Mouse (Mus musculus): ENCODE measurements around the gene Ift46.

The Ift46 gene

GRCm38 (mm10) chr9:44767101-44768028, at the start of gene Ift46, which contains the start of gene Arcn1:
Gene Ift46 (plus strand): TSS chr9:44767908.
Gene Arcn1 (minus strand): TSS chr9:44767845.
- DNase-seq (ENCODE audit: low read depth, low spot score) = peak; percentile 82

GRCm38 (mm10) chr9:44718937-44719631, 48.6 kb upstream of the Ift46 start:
- no peak for DNase-seq (ENCODE audit: low read depth, low spot score)

- no peak for DNase-seq (ENCODE audit: low read depth, low spot score)
Observed at GRCm38 (mm10) chr9:44719632-44720357, 47.9 kb upstream of the Ift46 start.

- no peak for DNase-seq (ENCODE audit: low read depth, low spot score)
Observed at GRCm38 (mm10) chr9:44720358-44721153, 47.2 kb upstream of the Ift46 start.

GRCm38 (mm10) chr9:44721154-44721876, 46.4 kb upstream of the Ift46 start:
- peak; percentile 62 for DNase-seq (ENCODE audit: low read depth, low spot score)

GRCm38 (mm10) chr9:44721877-44722186, 45.9 kb upstream of the Ift46 start:
- DNase-seq (ENCODE audit: low read depth, low spot score) = no peak

GRCm38 (mm10) chr9:44722575-44722974, 45.1 kb upstream of the Ift46 start:
- no peak for DNase-seq (ENCODE audit: low read depth, low spot score)

- no peak for DNase-seq (ENCODE audit: low read depth, low spot score)
Observed at GRCm38 (mm10) chr9:44723008-44723407, 44.7 kb upstream of the Ift46 start.

GRCm38 (mm10) chr9:44723521-44724041, 44.1 kb upstream of the Ift46 start:
- DNase-seq (ENCODE audit: low read depth, low spot score) = no peak

- DNase-seq (ENCODE audit: low read depth, low spot score) = no peak
Observed at GRCm38 (mm10) chr9:44724223-44724622, 43.5 kb upstream of the Ift46 start.

GRCm38 (mm10) chr9:44724665-44725064, 43.0 kb upstream of the Ift46 start:
- no peak for DNase-seq (ENCODE audit: low read depth, low spot score)

- no peak for DNase-seq (ENCODE audit: low read depth, low spot score)
Observed at GRCm38 (mm10) chr9:44726431-44727146, 41.1 kb upstream of the Ift46 start.

GRCm38 (mm10) chr9:44727441-44727840, 40.3 kb upstream of the Ift46 start:
- DNase-seq (ENCODE audit: low read depth, low spot score) = no peak

- no peak for DNase-seq (ENCODE audit: low read depth, low spot score)
Observed at GRCm38 (mm10) chr9:44732130-44732549, 35.6 kb upstream of the Ift46 start.

GRCm38 (mm10) chr9:44732921-44733530, 34.7 kb upstream of the Ift46 start:
- DNase-seq (ENCODE audit: low read depth, low spot score) = no peak

- no peak for DNase-seq (ENCODE audit: low read depth, low spot score)
Observed at GRCm38 (mm10) chr9:44733671-44734523, 33.8 kb upstream of the Ift46 start.

- no peak for DNase-seq (ENCODE audit: low read depth, low spot score)
Observed at GRCm38 (mm10) chr9:44734524-44735494, 32.9 kb upstream of the Ift46 start, which contains the start of gene Phldb1. Gene Phldb1 (minus strand): TSS chr9:44735198.
